Mouse (Mus musculus): ENCODE results near the gene Eif4e1b.

Gene Eif4e1b

GRCm38 (mm10) chr13:54803010-54803409 is 19.2 kb downstream of the Eif4e1b start:
- DNase-seq = no peak

- DNase-seq = no peak
Measured at GRCm38 (mm10) chr13:54805134-54805838, 21.5 kb downstream of the Eif4e1b start.

GRCm38 (mm10) chr13:54806434-54806976 is 22.7 kb downstream of the Eif4e1b start:
- DNase-seq = no peak

- no peak for DNase-seq
Measured at GRCm38 (mm10) chr13:54808067-54808466, 24.3 kb downstream of the Eif4e1b start.

GRCm38 (mm10) chr13:54811476-54811875 is 27.7 kb downstream of the Eif4e1b start:
- DNase-seq = no peak

GRCm38 (mm10) chr13:54813381-54813780 is 29.6 kb downstream of the Eif4e1b start:
- no peak for DNase-seq

- no peak for DNase-seq
Measured at GRCm38 (mm10) chr13:54818399-54819254, 34.8 kb downstream of the Eif4e1b start.

GRCm38 (mm10) chr13:54821106-54821505 is 37.3 kb downstream of the Eif4e1b start:
- no peak for DNase-seq

- DNase-seq = no peak
Measured at GRCm38 (mm10) chr13:54821931-54822330, 38.1 kb downstream of the Eif4e1b start.

GRCm38 (mm10) chr13:54824111-54824931 is 40.5 kb downstream of the Eif4e1b start:
- DNase-seq = peak; percentile 21

GRCm38 (mm10) chr13:54827992-54828391 is 44.2 kb downstream of the Eif4e1b start:
- no peak for DNase-seq

- peak; percentile 13 for DNase-seq
Measured at GRCm38 (mm10) chr13:54828508-54828907, 44.7 kb downstream of the Eif4e1b start.

- DNase-seq = peak; percentile 50
Measured at GRCm38 (mm10) chr13:54829450-54829849, 45.7 kb downstream of the Eif4e1b start.

GRCm38 (mm10) chr13:54836351-54837030 is 52.7 kb downstream of the Eif4e1b start:
- no peak for DNase-seq

GRCm38 (mm10) chr13:54837061-54837460 is 53.3 kb downstream of the Eif4e1b start:
- no peak for DNase-seq

- DNase-seq = no peak
Measured at GRCm38 (mm10) chr13:54837471-54837889, 53.7 kb downstream of the Eif4e1b start.

Data from kidney, postnatal 14 days (tissue).